Mouse (Mus musculus) gastrocnemius, adult 2 months (tissue): ENCODE measurements at regions not wholly inside any gene's neighbourhood (a gene's known extent, or its start where the extent isn't known, plus 50 kb on each side); places are given as distances from the start of the nearest gene placed in this dataset.

Experiments
- DNase-seq: peaks from one replicate; pipeline ENCODE4 v3.0.0; 2022
- H3K27ac ChIP-seq: fragments of 200-600 bp; 2 replicates; pipeline ENCODE4 v1.8.1; 2022; ENCODE audit warnings: mild to moderate bottlenecking
- H3K4me3 ChIP-seq: fragments of 200-600 bp; 2 replicates; pipeline ENCODE4 v1.8.1; 2022; ENCODE audit warnings: mild to moderate bottlenecking, moderate library complexity
- CTCF ChIP-seq: fragments of 200-600 bp; IDR thresholded peaks from 2 replicates; pipeline ENCODE4 v1.8.1; 2022; ENCODE audit warnings: antibody characterized with exemption, mild to moderate bottlenecking, moderate library complexity
- intact Hi-C: fragments of 180-260 bp; cut with DNase I; formaldehyde crosslinking; loops from one replicate; pipeline ENCODE4 v1.15.1; 2025

GRCm38 (mm10) chr19:28777674-28778073 is 57.2 kb upstream of the Slc1a1 start:
- no peak for DNase-seq
- no peak for TF ChIP-seq CTCF
- intact Hi-C loops: loop anchor here (2.0 to 5.0 kb wide), 4 partner anchors 105 to 723 kb away; no protein-coding TSS in a partner anchor
- Histone ChIP-seq H3K27ac (no peak overlapping the region), H3K4me3 (no peak overlapping the region)

DNA sequence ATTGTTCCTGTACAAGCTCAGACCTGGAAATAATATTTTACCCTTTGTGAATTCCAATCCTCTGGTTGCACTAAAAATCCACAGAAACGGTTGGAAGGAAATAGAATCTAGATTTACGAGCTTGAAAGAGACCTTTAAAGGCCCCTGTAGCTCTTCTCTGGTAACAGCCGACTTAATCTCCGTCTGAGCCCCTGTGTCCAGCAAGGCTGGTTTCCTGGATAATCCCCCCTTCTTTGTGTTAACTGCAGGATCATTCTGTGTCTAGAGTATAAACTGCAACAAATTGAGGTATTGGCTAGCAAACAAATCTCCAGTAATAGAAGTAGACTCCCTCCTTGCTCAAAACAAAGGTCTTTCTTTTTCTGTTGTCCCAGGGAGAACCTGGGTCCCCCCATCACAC is 56.5 kb upstream of the Slc1a1 start:
- TF ChIP-seq CTCF: no peak
- H3K4me3 ChIP-seq: no peak overlapping the region
- H3K27ac ChIP-seq: no peak overlapping the region
- intact Hi-C loops: loop anchor here (5.0 kb wide), 2 partner anchors 284 to 579 kb away; no protein-coding TSS in a partner anchor
- DNase-seq: no peak

GRCm38 (mm10) chr19:28781971-28782370 is 52.9 kb upstream of the Slc1a1 start:
- no peak for DNase-seq
- intact Hi-C loops: no loop called here
- no peak overlapping the region for H3K27ac ChIP-seq
- no peak for TF ChIP-seq CTCF
- H3K4me3 ChIP-seq: no peak overlapping the region
